Mouse (Mus musculus): ENCODE results near the gene Siglec1. TPM values are rescaled to one million over a fixed set of nuclear protein-coding genes. Genes with fewer than 3 reads are reported as not detected.
"Not testable (repeated sequence)": the region's sequence is repeated elsewhere in the genome, so short reads cannot be mapped to it uniquely, and the experiment has no call there.

Siglec1 gene
- polyA plus RNA-seq, 1 experiment from 2014 or later: 0.19 TPM

DNA sequence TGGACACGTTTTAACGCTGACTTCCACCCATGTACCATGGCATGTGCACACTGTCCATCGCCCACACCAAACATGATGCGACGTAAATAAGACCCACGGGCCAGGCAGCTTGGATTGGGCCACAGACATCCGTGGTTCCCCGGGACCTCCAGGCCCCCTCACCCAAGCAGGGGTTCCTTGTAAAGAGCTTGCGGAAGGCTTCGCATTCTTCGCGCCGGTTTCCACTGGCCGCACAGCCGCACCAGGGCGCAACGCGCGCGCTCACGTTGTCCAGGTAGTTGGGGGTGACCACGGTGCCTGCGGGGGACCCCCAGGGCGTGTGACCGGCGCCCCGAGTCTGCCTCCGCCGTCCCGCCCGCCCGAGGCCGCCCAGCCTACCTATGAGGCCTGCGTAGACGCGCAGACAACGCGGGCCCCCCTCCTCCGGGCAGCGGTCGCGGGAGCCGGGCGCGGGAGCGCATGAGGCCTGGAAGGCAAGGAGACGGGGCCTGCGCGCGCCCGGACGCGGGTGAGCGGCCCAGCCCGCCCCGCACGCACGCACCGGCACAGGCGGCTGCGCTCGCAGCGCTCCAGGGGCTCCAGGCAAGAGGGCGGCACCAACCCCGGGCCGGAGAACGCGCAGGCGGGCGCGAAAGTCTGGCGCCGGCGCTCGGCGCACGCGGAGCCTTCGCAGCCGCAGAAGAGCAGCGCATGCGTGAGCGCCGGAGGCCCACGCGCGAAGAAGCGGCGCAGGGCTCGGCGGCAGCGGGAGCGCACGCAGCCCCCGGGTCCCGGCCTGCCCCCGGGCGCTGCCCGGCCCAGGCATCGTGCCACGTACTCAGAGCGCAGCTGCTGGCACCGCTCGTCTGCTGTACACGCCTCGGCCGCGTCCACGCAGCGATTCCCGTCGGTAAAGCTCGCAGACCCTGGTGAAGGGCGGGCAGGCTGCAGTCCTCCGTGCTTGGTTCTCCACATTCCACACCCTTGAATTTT lies 45.4 kb downstream of the Siglec1 start:
- no peaks in the 10 kb centered on the region for H3K36me3 ChIP-seq
- peak overlapping the region; percentile 68 for H3K4me3 ChIP-seq
- peaks cover 12% of the 10 kb centered on the region for H3K27me3 ChIP-seq
- WGBS: 2% methylated on average over 113 of the region's 115 CpGs
- H3K27ac ChIP-seq (replicated peaks): peak overlapping the region; percentile 71
- peak overlapping the region; percentile 85 for H3K4me2 ChIP-seq (replicated peaks)
- peak; percentile 84 for ATAC-seq (replicated peaks)
- peaks cover 19% of the 10 kb centered on the region for H3K4me1 ChIP-seq
- no peaks in the 10 kb centered on the region for H3K9me3 ChIP-seq
- peak overlapping the region; percentile 73 for H3K9ac ChIP-seq (replicated peaks)

DNA sequence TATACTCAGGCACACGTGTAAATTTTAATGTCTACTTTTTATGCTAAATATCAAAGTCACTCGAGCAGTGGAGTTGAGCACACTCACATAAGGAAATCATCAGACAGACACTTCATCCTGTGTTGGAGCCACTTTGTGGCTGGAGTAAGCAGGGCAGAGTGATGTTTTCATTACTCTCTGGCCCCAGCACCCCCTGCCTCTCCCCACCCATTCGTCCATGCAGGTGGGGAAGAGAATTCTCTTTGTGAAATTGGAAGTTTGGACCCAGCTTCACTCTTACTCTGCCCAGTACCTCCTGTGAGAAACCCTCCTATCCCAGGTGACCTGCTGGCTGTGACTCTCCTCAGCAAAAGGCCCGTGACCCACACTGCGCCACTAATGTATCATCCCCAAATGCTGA lies 47.9 kb downstream of the Siglec1 start:
- Histone ChIP-seq H3K4me1 (peaks cover 19% of the 10 kb centered on the region), H3K4me2 (replicated peaks) (no peak overlapping the region), H3K36me3 (no peaks in the 10 kb centered on the region), H3K9ac (replicated peaks) (no peak overlapping the region), H3K27ac (replicated peaks) (no peak overlapping the region), H3K9me3 (no peaks in the 10 kb centered on the region), H3K4me3 (no peak overlapping the region), H3K27me3 (peaks cover 12% of the 10 kb centered on the region)
- ATAC-seq (replicated peaks): no peak
- WGBS: 83% methylated on average over 5 of the region's 5 CpGs

DNA sequence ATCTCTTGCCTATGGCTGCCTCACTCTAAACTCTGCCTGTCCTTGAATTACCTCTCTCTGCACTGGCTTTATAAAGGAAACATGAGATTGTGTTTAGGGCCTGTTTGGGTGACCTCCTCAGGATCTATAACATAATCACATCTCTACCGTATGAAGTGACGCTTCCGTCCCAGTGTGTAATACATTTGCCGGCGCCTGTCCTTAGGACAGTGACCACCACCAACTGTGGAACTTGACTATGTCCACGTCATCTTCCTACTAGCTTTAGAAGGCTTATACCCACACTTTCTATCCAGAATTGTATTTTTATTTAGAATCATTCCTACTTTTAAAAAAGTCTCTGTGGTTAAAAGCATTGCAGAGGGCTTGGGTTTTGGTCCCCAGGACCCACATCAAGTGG lies 48.4 kb downstream of the Siglec1 start:
- Histone ChIP-seq H3K27ac (replicated peaks) (no peak overlapping the region), H3K9ac (replicated peaks) (no peak overlapping the region), H3K9me3 (no peaks in the 10 kb centered on the region), H3K4me2 (replicated peaks) (no peak overlapping the region), H3K4me3 (no peak overlapping the region), H3K27me3 (peaks cover 12% of the 10 kb centered on the region), H3K36me3 (no peaks in the 10 kb centered on the region), H3K4me1 (peaks cover 19% of the 10 kb centered on the region)
- 95% methylated on average over 6 of the region's 6 CpGs for WGBS
- ATAC-seq (replicated peaks): no peak

DNA sequence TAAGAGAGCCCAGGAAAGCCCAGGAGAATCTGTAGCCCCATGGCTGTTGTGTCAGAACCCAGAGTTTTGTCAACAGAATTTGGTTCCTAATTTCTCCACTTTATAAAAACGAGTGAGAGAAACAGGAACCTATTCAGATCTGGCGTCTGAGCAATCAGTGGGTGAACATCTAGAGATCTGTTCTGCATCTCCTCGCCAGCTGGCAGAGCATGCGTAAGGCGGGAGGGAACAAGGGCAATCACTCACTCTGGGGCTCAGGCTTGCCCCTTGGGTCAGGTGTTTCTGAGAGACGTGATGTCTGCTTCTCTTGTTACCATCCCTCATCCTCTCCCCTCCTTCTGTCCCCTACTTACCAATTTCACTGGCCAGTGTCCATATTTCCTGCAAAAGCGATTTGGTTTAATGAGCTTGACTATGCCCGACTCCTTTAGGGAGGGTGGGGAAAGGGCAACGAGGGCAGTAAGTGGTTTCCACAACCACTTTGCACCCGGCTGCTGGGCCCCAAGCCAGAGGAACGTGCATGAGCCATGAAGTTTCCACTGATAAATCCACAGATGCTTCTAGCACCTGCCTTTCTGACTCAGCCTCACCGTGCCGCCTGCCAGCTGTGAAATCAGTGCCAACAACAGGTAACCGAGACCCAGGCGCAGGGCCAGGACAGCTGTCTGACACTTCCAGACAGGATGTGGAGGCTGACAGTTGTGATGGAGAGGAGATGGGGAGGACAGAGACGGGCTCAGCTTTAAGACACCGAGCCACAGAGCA lies 49.2 kb downstream of the Siglec1 start:
- Histone ChIP-seq H3K4me3 (no peak overlapping the region), H3K4me2 (replicated peaks) (no peak overlapping the region), H3K27ac (replicated peaks) (no peak overlapping the region), H3K9ac (replicated peaks) (no peak overlapping the region), H3K36me3 (no peaks in the 10 kb centered on the region), H3K4me1 (peaks cover 19% of the 10 kb centered on the region), H3K27me3 (peaks cover 12% of the 10 kb centered on the region), H3K9me3 (no peaks in the 10 kb centered on the region)
- 52% methylated on average over 17 of the region's 17 CpGs for WGBS
- no peak for ATAC-seq (replicated peaks)

DNA sequence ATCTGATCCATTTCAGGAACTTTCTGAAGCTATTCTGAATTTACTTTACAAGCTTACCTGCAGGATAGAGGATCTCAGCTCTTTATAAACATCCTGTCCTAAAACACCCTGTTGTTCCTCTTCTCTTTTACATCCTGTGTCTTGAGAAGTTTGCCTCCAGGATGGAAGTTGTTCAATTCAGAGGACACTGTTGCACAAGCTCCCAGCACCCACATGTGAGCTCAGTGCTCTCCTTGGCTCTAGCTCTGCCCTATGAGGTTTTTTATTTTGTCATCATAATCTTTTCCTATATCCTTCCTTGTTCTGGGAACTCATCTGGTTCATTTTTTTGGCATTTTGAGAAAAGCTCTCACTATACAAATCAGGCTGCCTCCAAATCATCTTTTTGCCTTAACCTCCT lies 49.8 kb downstream of the Siglec1 start:
- H3K27me3 ChIP-seq: peaks cover 12% of the 10 kb centered on the region
- no peak overlapping the region for H3K9ac ChIP-seq (replicated peaks)
- ATAC-seq (replicated peaks): no peak
- no peak overlapping the region for H3K4me2 ChIP-seq (replicated peaks)
- H3K27ac ChIP-seq (replicated peaks): no peak overlapping the region
- H3K9me3 ChIP-seq: no peaks in the 10 kb centered on the region
- no peaks in the 10 kb centered on the region for H3K36me3 ChIP-seq
- no peak overlapping the region for H3K4me3 ChIP-seq
- peaks cover 17% of the 10 kb centered on the region for H3K4me1 ChIP-seq

DNA sequence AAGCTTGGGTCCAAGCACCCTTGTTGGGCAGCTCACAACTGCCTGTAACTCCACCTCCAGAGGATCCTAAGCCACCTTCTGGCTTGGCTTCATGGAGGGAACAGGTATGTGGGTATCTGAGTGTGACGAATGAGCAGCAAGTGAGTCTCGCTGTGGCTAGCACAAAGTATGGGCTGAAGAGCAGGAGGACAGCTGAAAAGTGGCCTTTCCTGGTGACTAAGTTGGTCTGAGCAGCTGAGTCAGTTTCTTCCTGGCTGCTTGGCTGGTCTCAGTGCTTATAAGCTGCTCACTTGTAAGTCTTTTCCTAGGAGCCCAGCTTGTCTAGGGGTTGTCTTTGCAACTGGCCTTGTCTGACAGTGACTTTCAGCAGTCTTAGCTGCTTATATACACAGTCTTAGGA lies 50.2 kb downstream of the Siglec1 start:
- Histone ChIP-seq H3K4me1 (peaks cover 13% of the 10 kb centered on the region), H3K9ac (replicated peaks) (no peak overlapping the region), H3K4me3 (no peak overlapping the region), H3K27me3 (peaks cover 12% of the 10 kb centered on the region), H3K27ac (replicated peaks) (no peak overlapping the region), H3K4me2 (replicated peaks) (no peak overlapping the region), H3K36me3 (no peaks in the 10 kb centered on the region), H3K9me3 (no peaks in the 10 kb centered on the region)
- 84% methylated on average over 2 of the region's 2 CpGs for WGBS
- no peak for ATAC-seq (replicated peaks)

DNA sequence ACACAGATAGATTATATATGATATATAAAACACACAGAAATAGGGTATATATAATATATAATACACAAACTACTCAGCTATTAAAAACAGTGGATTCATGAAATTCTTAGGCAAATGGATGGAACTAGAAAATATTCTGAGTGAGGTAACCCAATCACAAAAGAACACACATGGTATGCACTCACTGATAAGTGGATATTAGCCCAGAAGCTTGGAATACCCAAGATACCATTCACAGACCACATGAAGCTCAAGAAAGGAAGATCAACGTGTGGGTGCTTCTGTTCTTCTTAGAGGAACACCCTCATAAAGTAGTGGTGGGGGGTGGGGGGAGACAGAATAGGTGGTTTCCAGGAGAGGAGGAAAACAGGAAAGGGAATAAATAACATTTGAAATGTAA lies 55.2 kb downstream of the Siglec1 start:
- not testable (repeated sequence) for H3K9ac ChIP-seq (replicated peaks); H3K4me3 ChIP-seq; ATAC-seq (replicated peaks); H3K4me1 ChIP-seq; H3K27me3 ChIP-seq; H3K36me3 ChIP-seq; H3K27ac ChIP-seq (replicated peaks); H3K4me2 ChIP-seq (replicated peaks); H3K9me3 ChIP-seq
- WGBS: 70% methylated on average over 1 of the region's 1 CpGs

DNA sequence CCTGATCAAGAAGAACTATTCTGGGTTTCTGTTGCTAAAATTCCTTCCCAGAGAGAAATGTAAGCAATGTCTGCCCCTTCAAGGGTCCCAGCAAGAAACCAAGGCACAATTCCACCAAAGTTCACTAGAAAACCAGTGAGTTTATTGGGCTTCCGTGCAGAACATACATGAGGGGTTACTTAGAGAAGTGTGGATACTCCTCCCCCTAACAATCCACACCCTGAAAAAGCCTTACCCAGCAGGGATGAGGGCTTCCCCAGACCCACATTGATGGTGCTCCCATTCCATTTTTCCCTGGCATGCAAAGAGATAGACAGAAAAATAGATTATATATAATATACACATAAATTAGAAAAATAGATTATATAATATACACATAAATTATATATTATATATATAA lies 55.6 kb downstream of the Siglec1 start:
- Histone ChIP-seq H3K4me1 (no peaks in the 10 kb centered on the region), H3K9me3 (no peaks in the 10 kb centered on the region), H3K4me3 (no peak overlapping the region), H3K27me3 (no peaks in the 10 kb centered on the region), H3K36me3 (peaks cover 8% of the 10 kb centered on the region), H3K4me2 (replicated peaks) (no peak overlapping the region), H3K9ac (replicated peaks) (no peak overlapping the region), H3K27ac (replicated peaks) (no peak overlapping the region)
- ATAC-seq (replicated peaks): no peak
- WGBS: 95% methylated on average over 1 of the region's 1 CpGs

DNA sequence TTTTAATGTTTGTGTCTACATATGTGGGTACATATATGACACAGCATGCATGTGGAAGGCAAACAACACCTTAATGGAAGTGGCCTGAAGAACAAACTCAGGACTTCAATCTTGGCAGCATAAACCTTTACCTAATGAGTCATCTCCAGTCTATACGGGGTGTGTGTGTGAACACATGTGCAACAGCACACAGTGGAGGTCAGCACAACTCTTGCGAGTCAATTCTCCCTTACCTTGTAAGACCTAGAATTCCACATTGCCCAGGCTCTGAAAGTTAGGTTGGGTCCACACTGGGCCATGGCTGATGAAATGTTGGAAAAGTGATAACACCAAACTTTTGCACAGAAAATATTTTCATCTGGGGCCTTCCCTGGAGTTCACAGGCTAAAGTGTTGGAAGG lies 56.0 kb downstream of the Siglec1 start:
- Histone ChIP-seq H3K4me2 (replicated peaks) (no peak overlapping the region), H3K27me3 (no peaks in the 10 kb centered on the region), H3K9ac (replicated peaks) (no peak overlapping the region), H3K4me1 (no peaks in the 10 kb centered on the region), H3K9me3 (no peaks in the 10 kb centered on the region), H3K36me3 (peaks cover 12% of the 10 kb centered on the region), H3K4me3 (no peak overlapping the region), H3K27ac (replicated peaks) (no peak overlapping the region)
- no peak for ATAC-seq (replicated peaks)
- WGBS: 92% methylated on average over 2 of the region's 2 CpGs

DNA sequence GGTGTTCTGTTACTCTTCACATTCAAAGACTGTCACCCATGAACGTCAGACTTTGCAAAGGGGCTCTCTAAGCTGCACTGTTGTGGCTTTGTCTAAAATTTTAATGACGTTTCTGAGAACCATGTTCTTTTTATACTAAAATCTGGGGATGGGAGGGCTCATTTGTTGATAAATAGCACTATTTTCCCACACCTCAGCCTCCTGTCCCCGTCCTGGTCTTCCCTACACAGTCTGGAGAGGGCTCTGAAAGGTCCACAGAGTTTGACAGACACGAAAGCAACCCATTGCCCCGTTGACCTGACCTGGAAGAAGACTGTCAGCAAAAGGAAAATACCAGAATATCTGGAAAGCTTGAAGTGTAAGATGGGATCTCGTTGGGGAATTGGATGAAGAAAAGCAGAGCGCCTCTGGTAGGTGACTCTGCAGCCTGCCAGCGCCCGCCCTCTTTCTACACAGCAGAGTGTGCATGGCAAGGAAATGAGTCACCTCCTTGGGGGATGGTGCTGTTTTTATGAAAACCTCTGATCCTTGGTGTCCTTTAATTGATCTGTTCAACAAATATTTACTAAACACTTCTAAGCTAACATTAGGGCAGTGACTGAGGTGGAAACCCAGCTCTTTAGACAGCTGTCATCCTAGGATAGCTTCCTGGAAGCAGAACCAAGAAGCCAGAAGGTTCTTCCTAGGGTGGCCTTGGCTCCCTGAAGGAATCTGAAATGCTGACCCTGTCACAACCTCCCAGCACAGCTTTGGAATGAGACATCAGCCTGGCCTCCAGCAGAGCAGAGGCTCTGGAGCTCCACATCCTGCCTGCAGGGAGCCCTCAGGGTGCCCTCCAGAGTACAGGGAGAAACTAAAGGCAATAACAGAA lies 57.3 kb downstream of the Siglec1 start:
- Histone ChIP-seq H3K4me3 (no peak overlapping the region), H3K27ac (replicated peaks) (no peak overlapping the region), H3K9ac (replicated peaks) (no peak overlapping the region), H3K4me1 (no peaks in the 10 kb centered on the region), H3K36me3 (peaks cover 19% of the 10 kb centered on the region), H3K4me2 (replicated peaks) (no peak overlapping the region), H3K27me3 (no peaks in the 10 kb centered on the region), H3K9me3 (no peaks in the 10 kb centered on the region)
- WGBS: 80% methylated on average over 9 of the region's 9 CpGs
- ATAC-seq (replicated peaks): no peak

DNA sequence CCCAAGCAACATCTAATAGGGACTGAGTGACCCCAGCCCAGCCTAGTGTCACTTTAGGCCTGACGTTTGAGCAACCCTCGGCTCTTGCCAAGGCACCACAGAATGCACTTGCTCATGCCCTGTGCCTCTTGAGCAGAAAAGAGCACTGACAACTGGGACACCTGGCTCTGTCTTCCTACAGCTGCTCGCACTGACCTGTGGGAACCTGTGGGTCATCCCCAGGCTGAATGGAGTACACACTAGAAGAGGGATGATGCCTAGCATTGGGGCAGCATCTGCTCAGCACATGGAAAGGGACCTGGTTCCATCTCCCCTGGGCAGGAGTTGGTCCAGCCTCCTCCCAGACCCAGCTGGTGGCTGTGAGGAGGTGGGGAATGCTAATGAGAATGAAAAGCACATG lies 59.6 kb downstream of the Siglec1 start:
- no peaks in the 10 kb centered on the region for H3K9me3 ChIP-seq
- H3K27ac ChIP-seq (replicated peaks): no peak overlapping the region
- H3K27me3 ChIP-seq: no peaks in the 10 kb centered on the region
- H3K4me1 ChIP-seq: no peaks in the 10 kb centered on the region
- H3K4me2 ChIP-seq (replicated peaks): no peak overlapping the region
- no peak overlapping the region for H3K4me3 ChIP-seq
- WGBS: 88% methylated on average over 3 of the region's 3 CpGs
- no peak for ATAC-seq (replicated peaks)
- peaks cover 38% of the 10 kb centered on the region for H3K36me3 ChIP-seq
- H3K9ac ChIP-seq (replicated peaks): no peak overlapping the region

DNA sequence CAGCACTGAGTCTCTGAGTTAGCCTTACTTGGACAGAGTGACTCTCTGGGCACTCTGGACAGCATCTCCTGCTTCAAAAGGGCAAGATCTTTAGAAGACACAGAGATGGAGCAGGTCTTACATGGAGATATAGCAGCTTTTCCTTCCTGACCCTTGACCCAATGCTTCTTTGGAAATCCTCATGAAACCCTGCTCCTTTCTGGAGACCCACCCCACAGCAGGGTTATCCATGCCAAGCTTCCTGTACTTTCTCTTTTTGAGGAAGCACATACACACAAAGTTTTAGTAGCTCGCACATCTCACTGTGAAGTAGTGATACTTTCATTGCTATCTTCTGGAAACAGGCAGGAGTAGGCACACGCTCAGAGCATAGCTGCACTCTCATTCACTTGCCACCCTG lies 61.3 kb downstream of the Siglec1 start:
- Histone ChIP-seq H3K27ac (replicated peaks) (no peak overlapping the region), H3K9me3 (no peaks in the 10 kb centered on the region), H3K4me2 (replicated peaks) (no peak overlapping the region), H3K9ac (replicated peaks) (no peak overlapping the region), H3K4me3 (no peak overlapping the region), H3K27me3 (no peaks in the 10 kb centered on the region), H3K36me3 (peaks cover 48% of the 10 kb centered on the region), H3K4me1 (no peaks in the 10 kb centered on the region)
- no peak for ATAC-seq (replicated peaks)
- WGBS: 98% methylated on average over 2 of the region's 2 CpGs
